Mouse (Mus musculus): ENCODE data around the gene Pik3ip1. TPM values are rescaled to one million over a fixed set of nuclear protein-coding genes. Genes with fewer than 3 reads are reported as not detected.

The Pik3ip1 gene
- polyA plus RNA-seq, 1 experiment = 43.6 TPM

DNA sequence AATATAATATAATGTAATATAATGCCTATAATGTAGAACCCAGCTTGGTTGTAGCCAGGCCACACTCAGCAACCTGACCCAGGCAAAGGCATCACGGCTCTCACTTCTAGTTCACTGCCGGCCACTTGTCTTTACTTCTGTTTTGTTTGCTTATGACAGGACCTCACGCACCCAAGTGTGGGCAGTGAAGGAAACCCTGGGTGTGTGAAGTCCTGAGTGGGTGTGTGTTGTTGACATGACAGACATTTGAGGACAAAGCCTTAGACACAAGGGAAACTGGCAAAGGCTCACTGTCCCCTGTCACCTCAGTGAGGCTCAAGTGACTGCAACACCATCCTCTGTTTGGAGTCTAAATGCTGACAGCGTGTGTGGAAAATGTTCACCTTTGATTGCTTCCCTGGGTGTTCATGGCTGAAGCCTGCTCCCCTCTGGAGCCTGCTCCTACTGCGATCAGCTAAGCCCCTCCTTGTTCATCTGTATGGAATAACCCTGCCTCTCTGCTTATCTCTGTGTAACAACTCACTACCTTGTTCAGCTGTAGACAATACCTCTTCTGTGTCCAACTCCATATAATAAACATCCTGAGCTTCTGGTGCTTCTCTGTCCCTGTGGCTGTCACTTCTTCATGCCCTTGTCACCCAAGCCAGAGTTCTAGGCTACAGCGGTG lies 51.1 kb downstream of the Pik3ip1 start:
- no peak overlapping the region for H3K27ac ChIP-seq (ENCODE audit: insufficient read depth, low read length)
- 93% methylated on average over 6 of the region's 6 CpGs for WGBS
- TF ChIP-seq CTCF (IDR thresholded peaks at IDR 0.05; ENCODE audit: extremely low read depth, insufficient read depth, insufficient read length, insufficient replicate concordance) (no peak), POLR2A (IDR thresholded peaks at IDR 0.05; ENCODE audit: low read depth, low read length) (no peak)
- H3K36me3 ChIP-seq (ENCODE audit: control insufficient read depth, insufficient read depth, low read length) = peaks cover 6% of the 10 kb centered on the region; the same call in 1 of the 2 replicates
- H3K4me3 ChIP-seq (ENCODE audit: extremely low read depth, insufficient read depth, insufficient read length) = no peak overlapping the region
- no peaks in the 10 kb centered on the region for H3K27me3 ChIP-seq (ENCODE audit: control insufficient read depth, insufficient read depth, low read length)
- no peaks in the 10 kb centered on the region for H3K4me1 ChIP-seq (ENCODE audit: control insufficient read depth, insufficient read depth, insufficient read length)
- DNase-seq (ENCODE audit: low read depth in 1 of 2, low spot score in 2 of 2) = no peak

DNA sequence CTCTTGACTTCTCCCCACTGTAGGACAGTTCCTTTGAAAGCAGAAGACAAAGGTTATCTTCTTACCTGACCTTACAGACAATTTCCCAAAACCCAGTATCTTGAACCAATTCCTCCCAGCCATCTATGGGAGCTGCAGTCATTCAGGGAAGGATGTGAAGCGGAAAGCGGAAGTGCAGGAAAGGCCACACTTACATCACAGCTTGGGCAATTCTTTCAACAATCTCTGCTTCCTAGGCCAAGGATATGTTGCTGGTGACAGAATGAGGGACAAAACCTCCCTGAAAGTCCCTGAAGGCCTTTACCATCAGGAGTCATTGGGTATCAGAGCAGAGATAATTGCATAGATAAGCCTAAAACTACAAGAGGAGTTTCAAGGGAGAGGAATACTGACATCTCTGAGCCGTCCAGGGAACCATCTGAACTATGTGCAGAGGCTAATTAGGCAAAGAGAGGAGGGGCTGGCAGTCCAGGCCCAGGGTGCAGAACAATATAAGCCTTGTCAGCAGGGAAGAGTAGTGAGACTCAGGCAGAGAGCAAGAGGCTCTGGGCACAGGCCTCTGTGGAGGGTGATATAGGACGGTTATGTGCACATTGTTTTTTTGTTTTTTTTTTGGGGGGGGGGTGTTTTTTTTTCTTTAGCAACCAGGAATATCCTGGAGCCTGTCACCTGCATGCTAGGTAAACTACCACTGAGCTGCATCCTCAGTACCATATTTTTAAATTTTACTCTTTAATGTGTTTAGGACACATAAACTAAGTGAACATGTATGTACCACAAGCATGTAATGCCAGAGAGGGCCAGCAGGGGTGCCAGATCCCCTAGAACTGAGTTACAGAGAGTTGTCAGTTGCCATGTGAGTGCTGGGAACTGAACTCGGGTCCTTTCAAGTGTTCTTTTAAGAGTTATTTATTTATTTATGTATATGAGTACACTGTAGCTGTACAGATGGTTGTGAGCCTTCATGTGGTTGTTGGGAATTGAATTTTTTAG lies 52.7 kb downstream of the Pik3ip1 start:
- 90% methylated on average over 5 of the region's 5 CpGs for WGBS
- Histone ChIP-seq H3K4me3 (ENCODE audit: extremely low read depth, insufficient read depth, insufficient read length) (no peak overlapping the region), H3K27me3 (ENCODE audit: control insufficient read depth, insufficient read depth, low read length) (no peaks in the 10 kb centered on the region), H3K36me3 (ENCODE audit: control insufficient read depth, insufficient read depth, low read length) (peaks cover 6% of the 10 kb centered on the region; the same call in 1 of the 2 replicates), H3K4me1 (ENCODE audit: control insufficient read depth, insufficient read depth, insufficient read length) (no peaks in the 10 kb centered on the region), H3K27ac (ENCODE audit: insufficient read depth, low read length) (no peak overlapping the region)
- TF ChIP-seq POLR2A (IDR thresholded peaks at IDR 0.05; ENCODE audit: low read depth, low read length) (no peak), CTCF (IDR thresholded peaks at IDR 0.05; ENCODE audit: extremely low read depth, insufficient read depth, insufficient read length, insufficient replicate concordance) (no peak)
- no peak for DNase-seq (ENCODE audit: low read depth in 1 of 2, low spot score in 2 of 2)

DNA sequence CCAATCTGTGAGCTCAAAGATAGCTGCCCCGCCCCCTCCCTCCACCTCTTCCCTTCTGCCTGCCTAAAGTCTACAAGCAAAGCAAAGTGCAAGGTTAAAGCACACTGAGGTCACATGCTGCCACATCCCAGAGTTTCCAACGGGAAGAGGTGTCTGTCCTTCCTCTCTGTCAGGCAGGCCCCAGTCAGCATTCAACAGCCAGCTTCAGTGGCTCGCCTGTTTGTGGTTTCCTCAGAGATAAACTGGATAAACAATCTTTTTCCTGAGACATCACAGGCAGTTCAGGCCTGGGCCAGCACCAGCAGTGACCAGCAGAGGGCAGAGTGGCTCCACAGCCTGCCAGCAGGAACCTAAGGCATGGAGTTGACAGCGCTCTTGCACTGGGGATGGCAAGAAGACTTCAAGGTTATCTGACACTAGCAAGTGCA lies 56.8 kb downstream of the Pik3ip1 start:
- Histone ChIP-seq H3K36me3 (ENCODE audit: control insufficient read depth, insufficient read depth, low read length) (peaks cover 9% of the 10 kb centered on the region; the same call in 1 of the 2 replicates), H3K27me3 (ENCODE audit: control insufficient read depth, insufficient read depth, low read length) (no peaks in the 10 kb centered on the region), H3K27ac (ENCODE audit: insufficient read depth, low read length) (no peak overlapping the region), H3K4me1 (ENCODE audit: control insufficient read depth, insufficient read depth, insufficient read length) (no peaks in the 10 kb centered on the region), H3K4me3 (ENCODE audit: extremely low read depth, insufficient read depth, insufficient read length) (no peak overlapping the region)
- peak; percentile 38 to 78 for DNase-seq (ENCODE audit: low read depth in 1 of 2, low spot score in 2 of 2)
- WGBS = 20% methylated on average over 4 of the region's 4 CpGs
- TF ChIP-seq POLR2A (IDR thresholded peaks at IDR 0.05; ENCODE audit: low read depth, low read length) (no peak), CTCF (IDR thresholded peaks at IDR 0.05; ENCODE audit: extremely low read depth, insufficient read depth, insufficient read length, insufficient replicate concordance) (peak; percentile 98)

DNA sequence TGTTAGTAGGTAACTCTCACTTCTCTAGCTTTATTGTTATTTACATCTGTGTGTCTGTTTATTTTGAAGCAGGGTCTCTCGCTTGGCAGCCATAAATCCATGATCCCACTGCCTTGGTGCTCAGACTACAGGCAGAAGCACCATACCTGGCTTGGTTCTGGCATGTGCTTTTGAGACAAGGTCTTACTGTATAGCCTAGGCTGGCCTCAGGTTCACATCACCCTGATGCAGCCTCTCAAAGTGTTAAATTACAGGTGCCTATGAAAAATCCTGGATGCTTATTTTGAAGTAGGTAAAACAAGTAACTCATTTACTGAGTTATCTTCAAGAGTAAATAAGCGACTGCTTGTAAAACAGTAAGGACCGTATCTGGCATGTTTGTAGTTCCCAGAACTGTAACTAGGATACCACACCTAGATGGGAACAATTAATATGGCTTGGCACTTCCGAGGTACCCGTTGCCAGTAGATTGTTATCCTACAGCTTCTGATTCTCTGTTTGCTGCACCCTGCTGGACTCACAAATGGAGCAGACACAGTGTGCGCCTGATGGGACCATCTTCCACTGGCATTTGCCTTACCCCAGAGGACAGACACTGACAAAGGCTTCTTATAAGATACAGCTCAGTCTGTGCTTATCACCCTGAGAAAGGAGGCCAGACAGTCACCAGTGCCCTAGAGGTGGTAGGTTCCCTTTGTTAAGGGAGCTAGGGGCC lies 57.4 kb downstream of the Pik3ip1 start:
- Histone ChIP-seq H3K4me3 (ENCODE audit: extremely low read depth, insufficient read depth, insufficient read length) (no peak overlapping the region), H3K27me3 (ENCODE audit: control insufficient read depth, insufficient read depth, low read length) (no peaks in the 10 kb centered on the region), H3K27ac (ENCODE audit: insufficient read depth, low read length) (no peak overlapping the region), H3K4me1 (ENCODE audit: control insufficient read depth, insufficient read depth, insufficient read length) (no peaks in the 10 kb centered on the region), H3K36me3 (ENCODE audit: control insufficient read depth, insufficient read depth, low read length) (peaks cover 12% of the 10 kb centered on the region; the same call in 1 of the 2 replicates)
- 84% methylated on average over 6 of the region's 6 CpGs for WGBS
- DNase-seq (ENCODE audit: low read depth in 1 of 2, low spot score in 2 of 2) = no peak
- no peak for TF ChIP-seq CTCF (IDR thresholded peaks at IDR 0.05; ENCODE audit: extremely low read depth, insufficient read depth, insufficient read length, insufficient replicate concordance)
- no peak for TF ChIP-seq POLR2A (IDR thresholded peaks at IDR 0.05; ENCODE audit: low read depth, low read length)

DNA sequence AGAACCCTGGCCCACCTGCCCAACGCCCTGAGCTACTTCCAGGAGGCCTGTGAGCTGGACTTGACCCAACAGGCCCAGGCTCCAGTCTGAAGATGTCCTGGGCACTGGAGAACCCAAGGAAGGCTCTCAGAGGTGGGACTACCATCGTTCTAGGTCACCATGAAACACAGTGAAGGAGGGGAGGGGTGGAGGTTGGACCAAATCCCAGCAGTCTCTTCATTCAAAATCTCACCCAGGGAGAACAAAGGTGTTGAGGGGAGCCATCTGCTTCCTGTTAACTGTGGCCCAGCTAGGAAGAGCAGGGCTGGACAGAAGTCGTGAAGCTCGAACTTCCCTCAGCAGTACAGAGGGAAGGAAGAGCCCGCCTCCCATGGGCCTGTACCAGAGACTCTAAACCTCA lies 59.8 kb downstream of the Pik3ip1 start:
- Histone ChIP-seq H3K4me1 (ENCODE audit: control insufficient read depth, insufficient read depth, insufficient read length) (no peaks in the 10 kb centered on the region), H3K27me3 (ENCODE audit: control insufficient read depth, insufficient read depth, low read length) (no peaks in the 10 kb centered on the region), H3K4me3 (ENCODE audit: extremely low read depth, insufficient read depth, insufficient read length) (no peak overlapping the region), H3K36me3 (ENCODE audit: control insufficient read depth, insufficient read depth, low read length) (peaks cover 7% of the 10 kb centered on the region; the same call in 1 of the 2 replicates), H3K27ac (ENCODE audit: insufficient read depth, low read length) (no peak overlapping the region)
- 55% methylated on average over 5 of the region's 5 CpGs for WGBS
- DNase-seq (ENCODE audit: low read depth in 1 of 2, low spot score in 2 of 2) = no peak
- TF ChIP-seq POLR2A (IDR thresholded peaks at IDR 0.05; ENCODE audit: low read depth, low read length) = no peak
- no peak for TF ChIP-seq CTCF (IDR thresholded peaks at IDR 0.05; ENCODE audit: extremely low read depth, insufficient read depth, insufficient read length, insufficient replicate concordance)

DNA sequence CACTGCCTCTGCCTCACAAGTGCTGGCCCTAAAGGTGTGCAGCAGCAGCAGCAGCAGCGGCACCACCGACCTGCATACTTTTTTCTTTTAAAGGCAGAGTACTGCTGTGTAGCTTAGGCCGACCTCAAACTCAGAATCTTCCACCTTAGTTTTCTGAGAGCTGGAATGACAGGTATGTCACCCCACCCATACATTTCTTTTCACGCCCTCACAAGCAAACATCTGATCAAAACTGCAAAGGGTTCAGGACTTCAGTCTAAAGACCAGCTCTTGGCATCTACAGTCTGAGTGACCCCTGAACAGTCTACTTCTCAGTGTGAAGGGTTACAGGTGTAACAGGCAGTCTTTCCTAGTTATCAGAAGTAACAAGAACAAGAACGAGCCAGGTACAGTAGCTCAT lies 60.6 kb downstream of the Pik3ip1 start:
- no peak for DNase-seq (ENCODE audit: low read depth in 1 of 2, low spot score in 2 of 2)
- peaks cover 6% of the 10 kb centered on the region; the same call in 1 of the 2 replicates for H3K36me3 ChIP-seq (ENCODE audit: control insufficient read depth, insufficient read depth, low read length)
- TF ChIP-seq CTCF (IDR thresholded peaks at IDR 0.05; ENCODE audit: extremely low read depth, insufficient read depth, insufficient read length, insufficient replicate concordance) = no peak
- no peak for TF ChIP-seq POLR2A (IDR thresholded peaks at IDR 0.05; ENCODE audit: low read depth, low read length)
- no peak overlapping the region for H3K27ac ChIP-seq (ENCODE audit: insufficient read depth, low read length)
- H3K27me3 ChIP-seq (ENCODE audit: control insufficient read depth, insufficient read depth, low read length) = no peaks in the 10 kb centered on the region
- 94% methylated on average over 5 of the region's 5 CpGs for WGBS
- H3K4me1 ChIP-seq (ENCODE audit: control insufficient read depth, insufficient read depth, insufficient read length) = no peaks in the 10 kb centered on the region
- no peak overlapping the region for H3K4me3 ChIP-seq (ENCODE audit: extremely low read depth, insufficient read depth, insufficient read length)

All from spleen, adult 2 months (tissue).